Mouse (Mus musculus) T-helper 17 cell (primary cell): Measurements from ENCODE around the gene Tmem164.
"Not testable (repeated sequence)": the region's sequence is repeated elsewhere in the genome, so short reads cannot be mapped to it uniquely, and the experiment has no call there.

Experiments used
- in situ Hi-C, 2 experiments: fragments of 300-600 bp; cut with MboI, MseI; formaldehyde crosslinking; loops; 1 replicate in 1 of 2; 2 replicates in 1 of 2; pipeline ENCODE4 v1.15.1; 2025; ENCODE audit warnings: high pct_unique_total_duplicates in 2 of 2

The Tmem164 gene

GRCm38 (mm10) chrX:142681056-142681615 lies at the start of gene Tmem164:
Gene Tmem164 (plus strand): TSS chrX:142681406.
- in situ Hi-C loops, result no loop called here

- in situ Hi-C loops, result not testable (repeated sequence)
Measured at GRCm38 (mm10) chrX:142632990-142633389, 48.2 kb upstream of the Tmem164 start.

- in situ Hi-C loops, result no loop called here
Measured at GRCm38 (mm10) chrX:142647202-142647601, 34.0 kb upstream of the Tmem164 start.

GRCm38 (mm10) chrX:142650117-142650764 lies 31.0 kb upstream of the Tmem164 start:
- in situ Hi-C loops, result no loop called here

- in situ Hi-C loops, result no loop called here
Measured at GRCm38 (mm10) chrX:142664704-142665422, 16.3 kb upstream of the Tmem164 start.

GRCm38 (mm10) chrX:142665423-142665805 lies 15.8 kb upstream of the Tmem164 start:
- in situ Hi-C loops, result no loop called here

GRCm38 (mm10) chrX:142669312-142670091 lies 11.7 kb upstream of the Tmem164 start:
- in situ Hi-C loops, result no loop called here

GRCm38 (mm10) chrX:142670121-142670520 lies 11.1 kb upstream of the Tmem164 start:
- in situ Hi-C loops, result no loop called here

GRCm38 (mm10) chrX:142671141-142671540 lies 10.1 kb upstream of the Tmem164 start:
- in situ Hi-C loops, result no loop called here

- in situ Hi-C loops, result no loop called here
Measured at GRCm38 (mm10) chrX:142672701-142673100, 8.5 kb upstream of the Tmem164 start.

- in situ Hi-C loops, result loop anchor here in 1 of 2 experiments (5.0 kb wide), 1 partner anchor 90 kb away; no protein-coding TSS in a partner anchor
Measured at GRCm38 (mm10) chrX:142677193-142677592, 4.0 kb upstream of the Tmem164 start.

- in situ Hi-C loops, result loop anchor here in 1 of 2 experiments (5.0 kb wide), 1 partner anchor 89 kb away; no protein-coding TSS in a partner anchor
Measured at GRCm38 (mm10) chrX:142678499-142679474, 2.4 kb upstream of the Tmem164 start.

- in situ Hi-C loops, result loop anchor here in 1 of 2 experiments (5.0 kb wide), 1 partner anchor 88 kb away; no protein-coding TSS in a partner anchor
Measured at GRCm38 (mm10) chrX:142679502-142680250, 1.5 kb upstream of the Tmem164 start.

GRCm38 (mm10) chrX:142680391-142681055 lies 683 bp upstream of the Tmem164 start:
- in situ Hi-C loops, result no loop called here

- in situ Hi-C loops, result no loop called here
Measured at GRCm38 (mm10) chrX:142681616-142682141, 473 bp downstream of the Tmem164 start.

GRCm38 (mm10) chrX:142682176-142682820 lies 1.1 kb downstream of the Tmem164 start:
- in situ Hi-C loops, result no loop called here

- in situ Hi-C loops, result no loop called here
Measured at GRCm38 (mm10) chrX:142682990-142683389, 1.8 kb downstream of the Tmem164 start.

GRCm38 (mm10) chrX:142684674-142685073 lies 3.5 kb downstream of the Tmem164 start:
- in situ Hi-C loops, result no loop called here
